Mouse (Mus musculus): ENCODE results near the gene Mrgpre.

Mrgpre gene

DNA sequence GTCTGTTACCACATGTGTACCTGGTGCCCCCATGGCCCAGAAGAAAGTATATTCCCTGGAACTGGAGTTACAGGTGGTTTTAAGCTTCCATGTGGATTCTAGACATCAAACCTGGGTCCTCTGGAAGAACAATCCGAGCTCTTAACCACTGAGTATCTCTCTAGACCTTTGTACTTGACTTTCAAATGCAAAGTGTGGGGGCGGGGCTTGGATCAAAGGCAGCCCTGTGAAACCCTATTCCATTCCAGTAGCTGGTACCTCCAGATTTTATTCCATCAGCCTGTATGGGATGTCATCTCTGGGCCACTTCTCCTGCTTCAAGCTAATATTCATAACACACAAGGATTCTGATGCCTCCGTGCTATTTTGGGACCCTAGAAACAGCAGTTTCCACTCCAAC, 8.2 kb downstream of the Mrgpre start:
- no peak for DNase-seq (ENCODE audit: low spot score)

GRCm38 (mm10) chr7:143769461-143769860, 14.8 kb downstream of the Mrgpre start:
- DNase-seq (ENCODE audit: low spot score): no peak

GRCm38 (mm10) chr7:143768267-143768666, 16.0 kb downstream of the Mrgpre start:
- DNase-seq (ENCODE audit: low spot score): no peak

DNA sequence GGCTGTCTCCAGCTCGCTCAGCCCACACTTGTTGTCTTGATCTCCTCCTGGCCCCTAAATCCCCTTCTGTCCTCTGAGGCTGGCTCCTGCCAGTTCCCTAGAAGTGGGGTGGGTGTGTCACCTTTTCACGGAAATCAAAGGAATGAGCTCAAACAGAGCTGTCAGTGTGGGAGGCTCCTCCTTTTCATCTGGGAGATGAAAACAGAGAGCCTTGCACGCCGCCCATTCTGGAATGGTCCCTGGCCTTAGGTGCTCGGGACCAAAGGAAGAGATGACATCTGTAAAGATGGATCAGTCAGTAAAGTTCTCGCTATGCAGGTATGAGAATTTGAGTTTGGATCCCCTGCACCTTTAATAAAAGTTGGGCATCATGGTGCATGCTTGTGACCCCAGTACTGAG, 17.4 kb downstream of the Mrgpre start, which contains the start of gene Mrgprg:
Gene Mrgprg, minus strand, starts transcription at position 101 of the 400 bp plus-strand sequence.
- DNase-seq (ENCODE audit: low spot score): no peak

- no peak for DNase-seq (ENCODE audit: low spot score)
Observed at GRCm38 (mm10) chr7:143764876-143765530, 19.3 kb downstream of the Mrgpre start.

DNA sequence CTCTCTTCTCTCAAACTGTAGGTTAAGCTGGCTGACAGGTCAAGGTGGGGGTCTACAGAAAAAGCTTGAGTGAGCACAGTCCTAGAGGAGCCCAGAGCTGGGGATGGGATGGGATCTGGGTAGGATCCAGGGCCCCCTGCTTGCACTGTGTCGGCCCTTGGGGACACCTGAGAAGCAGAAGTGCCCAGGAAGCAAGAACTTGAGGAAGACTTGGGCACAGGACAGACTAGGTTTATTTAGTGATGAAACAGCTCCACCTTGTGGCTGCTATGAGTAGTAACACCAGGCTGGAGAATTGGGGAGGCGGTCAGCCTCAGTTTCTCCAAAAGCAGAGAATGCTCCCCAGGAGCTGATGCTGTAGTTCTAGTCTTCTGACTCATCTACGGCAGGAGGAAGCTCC, 20.5 kb downstream of the Mrgpre start:
- peak; percentile 65 for DNase-seq (ENCODE audit: low spot score)

DNA sequence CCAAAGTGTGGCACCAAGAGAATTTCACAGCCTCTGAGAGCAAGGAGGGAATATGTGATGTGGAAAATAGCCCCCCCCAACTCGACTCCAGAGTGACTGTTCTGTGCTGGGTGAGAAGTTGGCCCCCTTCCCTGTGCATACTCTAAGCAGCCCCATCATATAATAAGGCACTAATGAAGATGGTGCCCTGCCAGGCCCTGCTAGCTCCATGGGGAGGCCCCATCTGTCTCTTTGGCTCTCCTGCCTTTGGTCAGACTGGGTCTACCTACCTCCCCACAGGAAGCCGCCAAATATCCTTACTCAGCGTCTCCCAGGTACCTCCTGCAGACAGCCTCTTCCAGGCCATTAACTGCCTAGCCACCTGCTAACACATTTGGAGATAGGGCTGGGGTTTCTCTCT, 25.3 kb downstream of the Mrgpre start:
- no peak for DNase-seq (ENCODE audit: low spot score)

DNA sequence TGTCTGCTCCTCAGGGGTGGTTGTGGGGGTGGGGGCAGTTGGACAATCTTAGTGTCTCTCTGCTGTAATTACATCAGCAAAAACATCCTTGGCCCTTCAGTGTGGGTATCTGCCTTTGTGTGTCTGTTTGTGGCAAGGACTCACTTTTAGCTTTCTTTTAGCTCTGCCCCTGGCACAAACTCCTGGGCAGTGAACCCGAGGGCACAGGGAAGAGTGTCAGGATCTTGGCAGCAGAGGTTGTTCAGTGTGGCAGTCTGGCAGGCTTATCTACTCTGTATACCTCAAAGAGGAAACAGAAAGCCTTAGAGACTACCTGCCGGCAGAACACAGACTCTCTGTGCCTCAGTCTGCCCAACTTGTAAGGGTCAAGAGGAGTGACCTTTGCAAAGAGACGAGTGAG, 26.6 kb downstream of the Mrgpre start:
- DNase-seq (ENCODE audit: low spot score): no peak

DNA sequence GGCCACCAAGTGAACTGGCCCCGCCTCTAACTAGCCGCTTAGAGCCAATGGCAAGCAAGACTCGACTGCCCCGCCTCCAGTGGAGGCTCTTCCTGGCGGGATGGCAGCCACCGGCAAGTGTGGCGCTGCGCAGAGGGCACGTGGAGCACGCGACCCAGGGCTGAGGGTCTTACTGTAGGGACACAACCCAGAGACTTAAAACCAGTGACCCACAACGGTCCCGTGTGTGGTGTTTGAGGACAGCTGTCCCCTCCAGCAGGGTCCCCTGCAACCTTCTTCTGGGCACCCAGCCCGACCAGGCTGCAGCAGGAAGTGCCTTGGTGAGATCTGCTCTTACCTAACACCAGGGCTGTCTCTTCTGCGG, 27.3 kb downstream of the Mrgpre start:
- DNase-seq (ENCODE audit: low spot score): peak; percentile 89

DNA sequence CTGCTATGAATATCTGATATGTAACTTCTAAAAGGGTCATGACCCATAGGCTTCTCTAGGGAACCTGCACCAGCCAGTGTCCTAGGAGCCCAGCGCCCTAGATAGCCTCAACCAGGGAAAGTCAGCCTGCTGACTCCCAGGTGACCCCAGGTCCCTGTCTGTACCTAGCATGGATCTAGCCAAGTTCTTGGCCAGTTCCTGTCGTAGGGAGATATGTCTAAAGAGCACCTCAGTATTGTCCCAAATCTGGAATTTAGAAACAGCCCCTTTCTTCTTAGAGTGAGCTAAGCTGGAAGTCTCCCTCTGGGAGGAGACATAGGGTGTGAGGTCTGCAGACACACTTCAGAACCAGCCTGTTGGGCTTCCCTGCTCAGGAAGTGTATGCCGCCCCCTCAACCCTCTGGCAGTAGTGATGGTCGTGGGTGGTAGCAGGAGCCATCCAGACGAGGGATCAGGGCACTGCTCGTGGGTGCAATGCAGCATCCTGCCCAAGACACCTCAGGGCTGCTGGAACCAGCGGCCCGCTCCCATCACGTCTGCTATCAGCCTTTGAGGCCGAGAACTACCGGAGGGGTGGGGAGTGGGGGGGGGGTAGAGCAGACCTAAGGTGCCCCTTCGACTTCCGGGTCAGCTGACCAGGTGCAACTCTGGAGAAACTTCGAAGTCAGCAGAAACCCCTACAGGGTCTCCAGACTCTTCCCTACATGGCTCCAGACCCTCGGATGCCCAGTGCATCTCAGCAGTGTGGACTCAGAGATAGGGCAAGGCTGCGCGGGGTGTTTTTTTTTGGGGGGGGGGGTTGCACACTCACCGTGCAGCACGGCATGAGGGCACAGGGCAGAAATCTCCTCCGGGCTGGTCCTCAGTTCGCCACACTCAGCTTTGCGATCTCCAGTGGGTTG, 27.9 kb downstream of the Mrgpre start, which contains the start of gene Osbpl5:
Gene Osbpl5, minus strand, starts transcription at position 861 of the 902 bp plus-strand sequence.
- no peak for DNase-seq (ENCODE audit: low spot score)

DNA sequence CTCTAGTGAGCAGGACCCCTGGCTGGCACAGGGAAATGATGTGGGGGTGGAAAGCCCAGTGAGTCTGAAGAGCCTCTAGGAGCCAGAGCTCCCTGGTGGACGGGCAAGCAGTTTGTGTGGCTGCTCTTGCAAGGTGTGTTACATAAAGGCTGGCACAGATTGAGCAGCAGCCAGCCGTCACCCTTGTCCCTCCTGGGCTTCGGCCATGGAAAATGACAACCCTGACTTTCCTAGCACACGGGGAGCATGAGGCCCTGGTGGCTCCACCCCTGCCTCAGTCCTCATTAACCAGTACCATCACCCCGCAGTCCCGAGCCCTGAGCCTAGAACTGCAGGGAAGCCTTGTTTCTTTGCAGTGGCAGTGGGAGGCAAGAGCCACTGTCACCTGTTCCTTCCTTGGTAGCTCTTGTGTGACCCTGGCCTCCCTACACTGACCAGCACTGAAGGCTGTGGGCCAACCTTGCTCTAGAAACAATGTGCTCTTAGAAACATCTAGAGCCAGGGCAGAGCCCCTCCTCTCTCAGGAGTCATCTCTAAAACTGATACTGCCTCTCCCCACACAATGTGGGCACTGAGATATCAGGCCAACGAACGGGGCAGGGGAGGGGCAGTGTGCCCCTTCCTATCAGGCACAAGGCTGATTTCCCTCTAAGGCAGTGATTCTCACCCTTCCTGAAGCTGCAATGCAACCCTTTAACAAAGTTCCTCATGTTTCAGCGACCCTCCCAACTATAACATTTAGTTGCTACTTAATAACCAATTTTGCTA, 28.8 kb downstream of the Mrgpre start:
- DNase-seq (ENCODE audit: low spot score): no peak

GRCm38 (mm10) chr7:143753990-143754715, 30.1 kb downstream of the Mrgpre start:
- DNase-seq (ENCODE audit: low spot score): peak; percentile 83

GRCm38 (mm10) chr7:143752606-143753005, 31.7 kb downstream of the Mrgpre start:
- no peak for DNase-seq (ENCODE audit: low spot score)

- DNase-seq (ENCODE audit: low spot score): no peak
Observed at GRCm38 (mm10) chr7:143752056-143752455, 32.2 kb downstream of the Mrgpre start.

DNA sequence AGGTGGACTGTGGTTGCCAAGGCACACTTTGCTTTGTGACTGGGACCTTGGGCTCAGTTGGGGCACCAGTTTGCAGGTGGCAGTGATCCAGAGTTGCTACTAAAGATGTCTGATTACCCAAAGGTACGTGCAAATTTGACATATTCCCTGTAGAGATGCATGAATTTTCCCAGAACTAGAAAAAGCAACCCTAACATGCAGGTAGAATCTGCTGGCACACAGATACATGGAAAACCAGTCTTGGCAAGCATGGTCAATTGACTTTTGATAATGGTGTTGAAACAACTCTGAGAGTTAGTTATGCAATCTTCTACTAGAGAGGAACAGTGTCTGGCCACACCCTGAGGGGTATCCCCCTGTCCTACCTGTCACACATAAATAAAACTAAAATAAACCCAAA, 32.9 kb downstream of the Mrgpre start:
- no peak for DNase-seq (ENCODE audit: low spot score)

GRCm38 (mm10) chr7:143749045-143749444, 35.3 kb downstream of the Mrgpre start:
- DNase-seq (ENCODE audit: low spot score): no peak

DNA sequence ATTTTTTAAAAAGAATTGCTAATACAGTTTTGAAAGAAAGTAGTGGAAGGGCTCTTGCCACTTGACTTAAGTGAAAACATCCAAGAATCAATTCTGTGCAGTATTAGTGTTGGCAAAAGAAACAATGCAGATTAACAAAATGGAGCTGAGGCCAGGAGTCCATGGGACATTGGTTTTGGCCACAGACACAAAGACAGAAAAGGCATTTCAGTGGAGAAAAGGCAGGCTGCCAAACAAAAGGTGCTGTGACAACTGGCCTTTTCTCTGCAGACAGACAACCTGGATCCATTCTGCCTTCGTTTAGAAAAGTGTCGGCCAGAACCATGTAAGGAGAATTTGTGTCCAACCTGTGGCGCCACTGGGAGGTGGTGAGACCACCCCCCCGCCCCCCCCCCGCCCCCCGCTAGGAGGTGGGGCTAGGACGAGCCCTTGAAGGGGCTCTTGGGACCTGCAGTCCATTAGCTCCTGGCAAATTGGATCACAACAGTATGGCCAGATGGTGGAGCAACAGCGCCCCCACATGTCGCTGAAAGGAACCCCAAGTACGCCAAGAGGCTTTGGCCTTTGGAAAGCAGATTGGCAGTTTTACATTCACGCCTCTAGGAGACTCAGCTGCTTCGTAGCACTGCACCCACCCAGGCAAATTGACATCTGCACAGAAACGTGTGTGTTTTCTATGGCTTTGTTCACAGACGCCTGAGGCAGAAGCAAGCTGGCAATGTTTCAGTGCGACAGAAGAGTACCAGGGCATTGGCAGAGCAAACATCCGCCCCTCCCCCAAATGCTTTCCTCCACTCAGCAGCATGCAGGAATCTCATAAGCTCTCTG, 36.0 kb downstream of the Mrgpre start:
- DNase-seq (ENCODE audit: low spot score): peak; percentile 94

GRCm38 (mm10) chr7:143740653-143741052, 43.6 kb downstream of the Mrgpre start:
- DNase-seq (ENCODE audit: low spot score): peak; percentile 14

DNA sequence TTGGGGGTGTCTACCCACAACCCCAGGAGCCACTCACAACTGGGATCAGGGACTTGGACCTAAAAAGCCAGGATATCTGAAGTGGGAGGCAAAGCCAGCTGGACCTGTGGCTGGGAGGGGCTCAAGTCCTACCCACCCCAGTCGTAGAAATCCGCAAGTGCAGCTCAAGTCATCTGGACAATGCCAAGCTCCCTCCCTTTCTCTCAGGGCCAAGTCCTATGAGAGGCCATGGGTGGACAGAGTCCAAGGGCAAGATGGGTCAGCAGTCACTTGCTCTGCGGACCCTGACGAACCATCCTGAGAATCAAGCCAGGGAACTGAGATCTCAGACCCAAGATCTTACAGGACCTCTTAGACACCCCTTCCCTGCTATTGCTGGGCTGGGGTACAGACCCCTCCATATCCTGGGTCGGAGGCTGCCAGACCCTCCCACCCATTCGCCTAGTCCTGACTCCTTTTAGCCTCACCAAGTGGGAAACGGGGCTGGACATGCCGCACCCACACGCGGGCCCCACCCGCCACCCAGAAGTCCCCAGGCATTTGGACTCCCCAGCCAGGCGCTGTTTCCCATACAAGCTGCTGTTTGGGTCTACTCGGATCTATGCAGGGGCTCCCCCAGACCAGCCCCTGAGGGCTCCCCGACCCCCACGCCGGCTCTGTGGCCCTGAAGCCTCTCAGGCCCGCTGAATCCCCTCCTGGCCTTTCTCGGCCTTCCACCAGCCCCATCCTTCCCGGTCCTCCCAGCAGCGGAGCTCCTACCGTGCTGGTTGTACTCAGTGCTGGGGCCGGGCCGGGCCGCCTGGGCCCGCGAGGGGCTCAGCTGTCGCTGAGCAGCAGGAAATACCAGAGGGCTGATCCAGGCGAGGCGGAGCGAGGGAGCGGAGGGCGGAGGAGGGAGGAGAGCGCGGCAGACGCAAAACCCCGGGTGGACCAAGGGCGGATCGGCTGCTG, 44.5 kb downstream of the Mrgpre start:
- DNase-seq (ENCODE audit: low spot score): peak; percentile 84

GRCm38 (mm10) chr7:143738601-143739006, 45.7 kb downstream of the Mrgpre start:
- no peak for DNase-seq (ENCODE audit: low spot score)

Measured in embryo, embryonic 10.5 days (tissue).